Mouse (Mus musculus): ENCODE measurements around the gene Pou2f1. TPM values are rescaled to one million over a fixed set of nuclear protein-coding genes. Genes with fewer than 3 reads are reported as not detected.

Gene Pou2f1
- polyA plus RNA-seq (2017; shearing (Covaris generic)) = 32.8 TPM

GRCm38 (mm10) chr1:166002520-166003155 is at the start of gene Pou2f1:
Gene Pou2f1 (minus strand): TSS chr1:166002678.

Other genes starting within 250 kb of the Pou2f1 start
- gene Creg1, start 238.9 kb downstream of the Pou2f1 start, polyA plus RNA-seq (2017; shearing (Covaris generic)) = 36.5 TPM
- gene Cd247, start 214.0 kb downstream of the Pou2f1 start, polyA plus RNA-seq (2017; shearing (Covaris generic)) = 317 TPM
- not detected for gene Dusp27, start 125.2 kb upstream of the Pou2f1 start, polyA plus RNA-seq (2017; shearing (Covaris generic))
- gene Gpa33, start 127.6 kb upstream of the Pou2f1 start, polyA plus RNA-seq (2017; shearing (Covaris generic)) = not detected
- gene Mael, start 236.1 kb upstream of the Pou2f1 start, polyA plus RNA-seq (2017; shearing (Covaris generic)) = not detected